Mouse (Mus musculus) spleen, postnatal 14 days (tissue): Measurements from ENCODE around the gene Slc24a2.

Experiments used
- DNase-seq, 2 experiments: peaks; one replicate each; pipeline ENCODE4 v3.0.0; 2021 to 2022; ENCODE audit warnings: low spot score in 2 of 2

The Slc24a2 gene

GRCm38 (mm10) chr4:87119758-87120157 is 110.5 kb downstream of the Slc24a2 start:
- no peak for DNase-seq

DNA sequence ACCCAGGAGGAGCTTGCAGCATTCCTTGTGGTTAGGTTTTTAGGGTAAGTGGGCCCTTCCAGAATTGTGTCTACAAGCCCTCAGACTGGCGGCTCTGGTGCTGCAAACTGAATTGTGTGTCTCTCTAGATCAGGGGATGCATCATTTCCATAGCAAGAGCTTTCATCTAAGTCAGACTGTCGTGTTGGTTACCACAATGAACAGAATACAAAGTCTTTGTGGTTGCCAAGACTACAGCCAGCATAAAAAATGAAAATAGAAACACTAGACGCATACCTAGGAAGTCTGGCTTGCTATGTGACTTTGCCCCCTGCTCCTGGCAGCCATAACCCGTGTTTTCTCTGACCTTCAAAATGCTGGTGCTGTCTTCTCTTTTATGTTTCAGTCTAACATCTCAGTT is 114.6 kb downstream of the Slc24a2 start:
- DNase-seq, result no peak

- DNase-seq, result no peak
Observed at GRCm38 (mm10) chr4:87109331-87110059, 120.8 kb downstream of the Slc24a2 start.

- DNase-seq, result no peak
Observed at GRCm38 (mm10) chr4:87100936-87101335, 129.3 kb downstream of the Slc24a2 start.

DNA sequence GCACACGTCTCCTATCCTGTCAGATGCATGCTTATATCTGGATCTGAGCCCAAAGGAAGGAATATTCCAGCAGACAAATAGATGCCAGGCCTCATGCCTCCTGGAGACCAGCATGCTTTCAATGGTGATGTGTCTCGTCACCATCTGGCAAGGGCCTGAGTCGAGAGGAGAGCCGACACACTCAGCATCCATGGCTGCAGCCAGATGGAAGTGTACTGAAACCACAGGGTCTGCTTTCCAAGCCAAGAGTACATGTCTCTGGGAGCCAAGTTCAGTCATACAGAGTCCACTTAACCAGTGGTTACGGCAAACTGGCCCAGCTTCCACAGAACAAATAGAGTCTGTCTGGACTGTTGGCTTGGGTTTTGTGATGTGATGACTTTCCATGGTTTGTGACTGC is 134.1 kb downstream of the Slc24a2 start:
- DNase-seq, result no peak

DNA sequence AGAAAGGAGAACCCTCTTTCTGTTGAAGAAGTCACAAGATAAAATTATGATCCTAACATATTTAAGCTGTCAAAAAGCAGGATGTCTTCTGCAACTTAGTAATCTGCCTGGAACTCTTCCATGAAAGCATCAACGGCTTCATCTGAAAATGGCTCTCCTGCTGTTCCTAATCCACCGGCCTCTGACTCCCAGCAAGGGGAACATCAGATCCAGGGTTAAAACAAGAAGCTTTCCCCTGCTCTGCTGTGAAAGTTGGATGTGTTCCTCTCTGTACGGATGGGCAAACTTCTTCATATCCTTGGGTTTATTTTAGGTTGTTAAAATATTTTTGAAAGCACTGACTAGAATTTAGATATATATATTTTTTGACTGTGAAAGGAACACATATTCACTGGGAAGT is 136.7 kb downstream of the Slc24a2 start:
- DNase-seq, result no peak

GRCm38 (mm10) chr4:87090841-87091240 is 139.4 kb downstream of the Slc24a2 start:
- DNase-seq, result no peak

DNA sequence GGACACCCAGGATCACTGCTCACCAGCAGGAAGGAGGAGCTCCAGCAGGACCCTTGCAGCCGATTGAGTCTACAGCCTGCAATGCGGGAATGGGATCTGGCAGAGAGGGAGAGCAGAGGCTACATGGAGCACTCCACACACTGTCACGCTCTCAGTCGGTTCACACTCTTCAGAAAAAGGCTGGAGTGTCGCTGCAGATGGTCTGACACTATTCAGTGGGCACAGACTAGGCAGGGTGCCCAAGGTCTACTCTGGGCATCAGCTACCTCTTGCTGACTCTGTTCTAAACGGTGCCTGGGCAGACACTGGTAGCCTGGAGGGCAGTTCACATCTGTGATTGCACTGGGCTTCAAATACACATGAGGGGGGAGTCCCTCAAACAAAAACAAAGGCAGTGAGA is 141.6 kb downstream of the Slc24a2 start:
- DNase-seq, result no peak

- no peak for DNase-seq
Observed at GRCm38 (mm10) chr4:87087597-87087996, 142.7 kb downstream of the Slc24a2 start.

GRCm38 (mm10) chr4:87086933-87087577 is 143.2 kb downstream of the Slc24a2 start:
- DNase-seq, result no peak

GRCm38 (mm10) chr4:87081321-87081720 is 149.0 kb downstream of the Slc24a2 start:
- DNase-seq, result no peak

DNA sequence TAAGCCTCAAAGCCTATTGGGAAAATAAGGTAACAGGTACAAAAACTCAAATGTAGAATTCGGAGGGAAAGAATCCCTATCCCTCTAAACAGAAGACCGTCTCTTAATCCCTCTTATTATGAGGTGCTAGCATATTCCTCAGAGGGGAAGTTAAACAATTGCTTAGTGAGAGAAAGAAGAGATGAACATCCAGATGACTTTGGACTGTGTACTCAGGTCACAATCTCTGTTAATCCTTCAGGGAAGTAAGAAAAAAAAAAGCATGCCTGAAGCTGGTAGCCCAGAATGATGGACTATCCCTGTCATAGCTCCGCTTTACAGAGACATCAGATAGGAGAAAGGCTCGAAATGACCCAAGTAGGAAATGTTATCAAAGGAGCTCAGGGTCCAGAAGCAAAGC is 151.0 kb downstream of the Slc24a2 start:
- DNase-seq, result no peak

DNA sequence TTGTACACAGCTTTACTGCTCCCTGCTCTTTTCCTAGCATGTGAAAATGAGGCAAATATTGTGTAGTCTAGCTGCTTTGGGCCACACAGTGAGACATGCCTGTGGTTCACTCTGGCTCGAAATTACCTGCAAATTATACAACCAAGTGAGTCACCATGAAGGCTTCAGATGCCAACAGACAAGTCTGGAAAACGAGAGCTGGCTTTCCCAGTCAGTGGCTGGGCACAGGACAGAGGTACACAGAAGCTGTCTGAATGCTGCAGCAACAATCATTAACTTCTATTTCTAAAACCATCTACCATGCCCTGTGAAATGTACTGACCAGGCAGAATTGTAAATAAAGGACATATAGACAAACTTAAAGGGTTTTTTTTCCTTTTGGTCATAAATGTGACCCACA is 151.6 kb downstream of the Slc24a2 start:
- DNase-seq, result no peak

DNA sequence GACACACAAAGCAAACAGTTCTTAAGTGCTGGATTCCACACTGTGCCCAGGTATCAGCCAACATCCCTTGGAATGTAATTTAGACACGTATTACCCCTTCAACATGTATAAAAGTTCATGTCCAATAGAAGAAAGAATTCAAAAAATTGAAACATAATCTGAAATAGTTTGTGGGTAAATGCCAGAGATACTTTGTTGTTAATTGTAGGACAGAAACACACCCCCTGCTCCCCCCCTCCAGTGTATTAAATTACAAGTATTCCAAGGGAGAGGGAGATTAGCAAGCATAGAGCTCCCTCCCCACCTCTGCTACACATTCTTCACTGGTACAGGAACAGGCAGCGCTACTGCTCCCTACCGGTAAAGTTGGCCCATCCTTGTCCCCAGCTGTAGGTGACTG is 154.5 kb downstream of the Slc24a2 start:
- DNase-seq, result no peak

DNA sequence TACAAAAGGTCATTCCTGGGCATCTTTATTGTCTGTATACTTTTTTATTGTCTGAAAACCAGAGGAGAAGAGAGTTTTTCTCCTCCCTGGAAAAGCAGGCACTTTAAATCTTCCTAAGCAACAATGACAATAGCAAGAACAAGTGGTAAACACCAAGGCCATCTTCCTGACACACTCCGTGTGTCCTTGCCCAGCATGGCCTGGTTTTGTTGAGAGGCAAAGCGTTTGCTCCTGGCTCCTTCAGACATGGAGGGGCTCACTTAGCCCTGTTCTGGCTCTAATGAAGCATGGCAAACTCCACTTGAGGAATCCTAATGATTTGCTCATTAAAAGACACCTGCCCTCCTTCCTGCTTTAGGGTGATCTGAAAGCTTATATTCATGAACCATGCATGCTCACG is 162.2 kb downstream of the Slc24a2 start:
- no peak for DNase-seq

DNA sequence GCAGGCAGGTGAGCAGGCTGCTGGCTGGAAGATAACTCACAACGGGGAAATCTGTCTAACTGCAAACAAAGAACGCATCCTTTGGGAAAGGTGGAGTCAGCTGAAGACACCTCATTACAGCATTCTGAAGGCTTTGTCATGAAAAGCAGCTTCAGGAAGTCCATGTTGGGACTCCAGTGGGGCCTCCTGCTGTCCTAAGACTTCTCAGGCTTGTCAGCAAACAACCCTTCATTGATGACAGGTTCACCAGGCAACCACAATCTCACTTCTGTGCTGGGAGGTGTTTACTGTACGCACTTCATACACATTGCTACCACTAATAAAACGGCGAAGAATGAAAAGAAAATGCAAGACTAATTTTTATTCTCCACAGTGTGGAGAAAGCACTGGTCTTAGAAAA is 165.1 kb downstream of the Slc24a2 start:
- DNase-seq, result no peak

DNA sequence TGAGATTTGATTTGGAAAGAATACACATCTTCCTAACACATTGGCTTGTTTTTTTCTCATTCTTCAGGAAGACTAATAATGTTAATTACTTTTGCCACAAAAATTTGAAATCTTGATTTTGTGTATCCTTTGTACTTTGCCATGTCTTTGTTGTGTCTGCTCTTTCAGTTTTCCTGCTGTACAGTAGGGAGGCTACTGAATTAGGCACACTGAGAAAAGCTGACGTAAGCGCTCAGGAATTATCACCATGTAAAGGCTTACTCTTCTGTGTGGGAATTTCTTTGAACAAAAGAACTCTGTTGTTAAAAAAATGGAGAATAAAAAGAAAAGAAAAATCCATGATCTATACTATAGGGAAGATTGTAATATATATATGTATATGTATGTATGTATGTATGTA is 165.7 kb downstream of the Slc24a2 start:
- no peak for DNase-seq

- no peak for DNase-seq
Observed at GRCm38 (mm10) chr4:87062771-87063253, 167.5 kb downstream of the Slc24a2 start.

DNA sequence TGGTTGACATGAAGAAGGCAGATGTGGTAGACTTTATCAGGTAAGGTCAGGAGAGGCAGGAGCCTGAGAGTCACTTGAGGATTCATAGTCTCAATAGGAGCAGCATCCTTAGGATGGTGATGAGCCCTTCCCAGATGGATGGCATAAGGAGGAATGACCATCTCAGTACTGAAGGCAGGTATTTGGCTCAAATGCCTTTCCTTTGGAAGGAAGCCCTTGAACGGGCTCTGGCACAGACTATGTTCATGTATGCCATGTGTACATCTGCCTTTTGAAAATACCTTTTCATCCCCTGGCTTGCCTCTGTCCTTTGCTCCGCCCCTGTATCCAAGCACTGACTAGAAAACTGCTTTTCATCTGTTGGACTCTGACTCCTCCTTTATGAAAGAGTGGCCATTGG is 168.6 kb downstream of the Slc24a2 start:
- no peak for DNase-seq

DNA sequence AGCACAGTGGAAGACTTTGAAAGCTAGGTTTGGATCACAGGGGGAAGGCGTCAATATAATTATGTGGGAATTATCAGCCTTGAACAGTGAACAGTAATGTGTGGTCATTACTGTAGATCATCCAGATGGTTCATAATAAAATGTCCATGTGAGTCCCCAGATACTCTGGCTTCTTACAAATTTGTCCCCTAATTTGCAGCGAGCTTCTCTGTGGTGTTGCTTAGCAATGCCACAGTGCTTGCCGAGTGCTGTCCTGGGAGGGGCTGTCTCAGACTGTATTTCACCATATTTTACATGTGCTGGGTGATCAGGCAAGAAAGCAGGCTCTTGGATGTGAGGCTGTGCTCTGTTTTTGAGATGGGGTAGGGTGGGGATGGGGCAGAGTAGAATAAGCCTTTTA is 172.7 kb downstream of the Slc24a2 start:
- DNase-seq, result no peak

- no peak for DNase-seq
Observed at GRCm38 (mm10) chr4:87055768-87056167, 174.5 kb downstream of the Slc24a2 start.

- DNase-seq, result no peak
Observed at GRCm38 (mm10) chr4:87052881-87053280, 177.4 kb downstream of the Slc24a2 start.

- no peak for DNase-seq
Observed at GRCm38 (mm10) chr4:87049061-87049460, 181.2 kb downstream of the Slc24a2 start.
